Mouse (Mus musculus) brown adipose tissue, adult 24 weeks (tissue): Measurements from ENCODE around the gene Rec114. TPM values are rescaled to one million over a fixed set of nuclear protein-coding genes. Genes with fewer than 3 reads are reported as not detected.
A peak's percentile ranks its signal among the peaks of the same experiment; 100 is the strongest.

Experiments used
- H3K27ac ChIP-seq: fragments of 200-500 bp; replicated peaks from 2 replicates; pipeline ENCODE4 v1.5.1; 2012; ENCODE audit warnings: low read depth, mild to moderate bottlenecking, low read length
- H3K4me1 ChIP-seq: fragments of 200-500 bp; 2 replicates; pipeline ENCODE4 v1.6.1; 2012; ENCODE audit warnings: low read length, mixed read lengths; ENCODE audit not compliant: control insufficient read depth, insufficient read depth, insufficient read length
- H3K4me3 ChIP-seq: fragments of 200-500 bp; 2 replicates; pipeline ENCODE4 v1.5.1; 2012; ENCODE audit warnings: low read depth, mild to moderate bottlenecking, low read length, moderate library complexity; ENCODE audit not compliant: insufficient read depth
- polyA plus RNA-seq: library from polyadenylated mRNA; stranded (reverse); fragments of >200 nt; gene quantifications from 2 replicates; pipeline ENCODE4 v1.2.4, GENCODE M21; 2012; ENCODE audit not compliant: missing spikeins, insufficient read depth, insufficient read length

Gene Rec114
- polyA plus RNA-seq, 1 experiment, result not detected

- Histone ChIP-seq H3K4me1 (no peaks in the 10 kb centered on the region), H3K4me3 (no peak overlapping the region)
These were observed 53.1 kb downstream of the Rec114 start for GRCm38 (mm10) chr9:58690701-58691100.

GRCm38 (mm10) chr9:58688076-58688475, 55.7 kb downstream of the Rec114 start:
- no peaks in the 10 kb centered on the region for H3K4me1 ChIP-seq
- H3K4me3 ChIP-seq, result no peak overlapping the region
- H3K27ac ChIP-seq, result no peak overlapping the region

More at GRCm38 (mm10) chr9:58690701-58691100, 53.1 kb downstream of the Rec114 start:
- no peak overlapping the region for H3K27ac ChIP-seq

GRCm38 (mm10) chr9:58685290-58685689, 58.5 kb downstream of the Rec114 start:
- Histone ChIP-seq H3K4me3 (no peak overlapping the region), H3K4me1 (peaks cover 2% of the 10 kb centered on the region; the same call in 1 of the 2 replicates), H3K27ac (no peak overlapping the region)

GRCm38 (mm10) chr9:58683372-58683771, 60.4 kb downstream of the Rec114 start:
- peaks cover 2% of the 10 kb centered on the region; the same call in 1 of the 2 replicates for H3K4me1 ChIP-seq

GRCm38 (mm10) chr9:58682106-58682505, 61.7 kb downstream of the Rec114 start:
- peaks cover 2% of the 10 kb centered on the region; the same call in 1 of the 2 replicates for H3K4me1 ChIP-seq
- no peak overlapping the region for H3K27ac ChIP-seq
- H3K4me3 ChIP-seq, result no peak overlapping the region

More at GRCm38 (mm10) chr9:58683372-58683771, 60.4 kb downstream of the Rec114 start:
- H3K27ac ChIP-seq, result no peak overlapping the region
- no peak overlapping the region for H3K4me3 ChIP-seq

GRCm38 (mm10) chr9:58681411-58681810, 62.4 kb downstream of the Rec114 start:
- H3K27ac ChIP-seq, result peak overlapping the region; percentile 29; the same call in 1 of the 2 replicates
- no peak overlapping the region for H3K4me3 ChIP-seq
- H3K4me1 ChIP-seq, result peaks cover 2% of the 10 kb centered on the region; the same call in 1 of the 2 replicates

- Histone ChIP-seq H3K4me3 (no peak overlapping the region), H3K4me1 (0 out of 2 replicates have a peak, but pooled peaks cover 2% of the 10 kb centered on the region), H3K27ac (no peak overlapping the region)
These were observed 68.4 kb downstream of the Rec114 start for GRCm38 (mm10) chr9:58675371-58675770.

- Histone ChIP-seq H3K4me3 (no peak overlapping the region), H3K4me1 (0 out of 2 replicates have a peak, but pooled peaks cover 2% of the 10 kb centered on the region), H3K27ac (no peak overlapping the region)
These were observed 69.0 kb downstream of the Rec114 start for GRCm38 (mm10) chr9:58674736-58675135.

GRCm38 (mm10) chr9:58672474-58672873, 71.3 kb downstream of the Rec114 start:
- Histone ChIP-seq H3K4me1 (0 out of 2 replicates have a peak, but pooled peaks cover 2% of the 10 kb centered on the region), H3K27ac (0 out of 2 replicates have a peak overlapping the region, but pooled peaks have one; percentile 14), H3K4me3 (no peak overlapping the region)

- Histone ChIP-seq H3K4me3 (no peak overlapping the region), H3K27ac (no peak overlapping the region), H3K4me1 (0 out of 2 replicates have a peak, but pooled peaks cover 2% of the 10 kb centered on the region)
These were observed 73.9 kb downstream of the Rec114 start for GRCm38 (mm10) chr9:58669819-58670218.

- H3K4me1 ChIP-seq, result 0 out of 2 replicates have a peak, but pooled peaks cover 2% of the 10 kb centered on the region
- no peak overlapping the region for H3K4me3 ChIP-seq
- no peak overlapping the region for H3K27ac ChIP-seq
These were observed 74.7 kb downstream of the Rec114 start for GRCm38 (mm10) chr9:58669071-58669470.

GRCm38 (mm10) chr9:58668171-58668570, 75.6 kb downstream of the Rec114 start:
- Histone ChIP-seq H3K4me1 (0 out of 2 replicates have a peak, but pooled peaks cover 2% of the 10 kb centered on the region), H3K4me3 (no peak overlapping the region), H3K27ac (no peak overlapping the region)

- Histone ChIP-seq H3K27ac (no peak overlapping the region), H3K4me1 (0 out of 2 replicates have a peak, but pooled peaks cover 2% of the 10 kb centered on the region), H3K4me3 (no peak overlapping the region)
These were observed 76.5 kb downstream of the Rec114 start for GRCm38 (mm10) chr9:58667244-58667643.

- H3K4me1 ChIP-seq, result no peaks in the 10 kb centered on the region
- no peak overlapping the region for H3K4me3 ChIP-seq
- H3K27ac ChIP-seq, result no peak overlapping the region
These were observed 77.6 kb downstream of the Rec114 start for GRCm38 (mm10) chr9:58666191-58666590.

- H3K4me1 ChIP-seq, result no peaks in the 10 kb centered on the region
- H3K4me3 ChIP-seq, result no peak overlapping the region
- no peak overlapping the region for H3K27ac ChIP-seq
These were observed 78.3 kb downstream of the Rec114 start for GRCm38 (mm10) chr9:58665492-58665891.

- Histone ChIP-seq H3K4me1 (no peaks in the 10 kb centered on the region), H3K4me3 (no peak overlapping the region), H3K27ac (no peak overlapping the region)
These were observed 81.0 kb downstream of the Rec114 start for GRCm38 (mm10) chr9:58662791-58663190.
